Comparison of ENCODE assay signal across 8 mouse cellular contexts in genomic region chr10:42958686-42959085, GRCm38 (mm10).
DNase-seq lines count a peak whose midpoint lies in the region; ATAC-seq and TF ChIP-seq lines count a peak whose summit lies in the region.
"Had no signal": no experiment of that assay in that cellular context is flagged by ENCODE, and none has a peak within 500 bp of the region (broad histone marks: within the 10 kb centered on the region; RNA-seq: fewer than 3 reads in every experiment).

No protein-coding gene starts in this region.

- H3K27me3 ChIP-seq in liver, embryonic 11.5 days (replicated peaks; ENCODE audit: control insufficient read depth, insufficient read depth, low read length), result peaks cover 6% of the 10 kb centered on the region; the same call in 1 of the 2 replicates
- H3K27me3 ChIP-seq in forebrain, postnatal 0 days (ENCODE audit: insufficient read depth, low read length), result no peaks in the 10 kb centered on the region
- H3K27me3 ChIP-seq in liver, embryonic 13.5 days, result peaks cover 32% of the 10 kb centered on the region
- no peaks in the 10 kb centered on the region for H3K27me3 ChIP-seq in stomach, embryonic 14.5 days (ENCODE audit: control insufficient read depth, insufficient read depth, low read length)

- 72% methylated on average over 4 of the region's 4 CpGs for WGBS in liver, embryonic 11.5 days
- 47% methylated on average over 4 of the region's 4 CpGs for WGBS in forebrain, postnatal 0 days
- 55% methylated on average over 4 of the region's 4 CpGs for WGBS in liver, embryonic 13.5 days (ENCODE audit: insufficient replicate concordance)
- 50% methylated on average over 4 of the region's 4 CpGs for WGBS in stomach, embryonic 14.5 days

- H3K4me2 ChIP-seq in liver, embryonic 11.5 days, result peak overlapping the region; percentile 68
- H3K4me2 ChIP-seq in forebrain, postnatal 0 days (ENCODE audit: low read depth), result peak overlapping the region; percentile 53
- peak overlapping the region; percentile 51 for H3K4me2 ChIP-seq in liver, embryonic 13.5 days
- peak overlapping the region; percentile 50 for H3K4me2 ChIP-seq in stomach, embryonic 14.5 days (replicated peaks; ENCODE audit: low read depth, low read length)

- no peak overlapping the region for H3K27ac ChIP-seq in liver, embryonic 11.5 days (ENCODE audit: low read depth, low read length)
- H3K27ac ChIP-seq in forebrain, postnatal 0 days (ENCODE audit: low read depth, low read length), result no peak overlapping the region
- H3K27ac ChIP-seq in liver, embryonic 13.5 days, result no peak overlapping the region
- no peak overlapping the region for H3K27ac ChIP-seq in stomach, embryonic 14.5 days (ENCODE audit: low read length)
- H3K27ac ChIP-seq: liver, embryonic 15.5 days had no signal

- 0 out of 2 replicates have a peak, but pooled peaks cover 2% of the 10 kb centered on the region for H3K9me3 ChIP-seq in liver, embryonic 11.5 days (ENCODE audit: control insufficient read depth, low read length)
- H3K9me3 ChIP-seq in forebrain, postnatal 0 days (ENCODE audit: low read length), result no peaks in the 10 kb centered on the region
- H3K9me3 ChIP-seq in liver, embryonic 13.5 days (replicated peaks), result no peaks in the 10 kb centered on the region
- no peaks in the 10 kb centered on the region for H3K9me3 ChIP-seq in stomach, embryonic 14.5 days (ENCODE audit: control insufficient read depth, low read depth, low read length)
- H3K9me3 ChIP-seq: liver, embryonic 15.5 days had no signal

- H3K9ac ChIP-seq in liver, embryonic 11.5 days (ENCODE audit: low read depth, low read length), result no peak overlapping the region
- peak overlapping the region; percentile 44; the same call in 1 of the 2 replicates for H3K9ac ChIP-seq in forebrain, postnatal 0 days
- H3K9ac ChIP-seq in liver, embryonic 13.5 days, result no peak overlapping the region
- H3K9ac ChIP-seq in stomach, embryonic 14.5 days (replicated peaks; ENCODE audit: low read depth, low read length), result no peak overlapping the region
- H3K9ac ChIP-seq: liver, embryonic 15.5 days had no signal

- TF ChIP-seq CTCF in forebrain, postnatal 0 days (IDR thresholded peaks at IDR 0.05; ENCODE audit: low read depth), result no peak

- no peak overlapping the region; the same call in 1 of the 2 replicates for H3K4me3 ChIP-seq in liver, embryonic 11.5 days (ENCODE audit: low read depth, low read length)
- peak overlapping the region; percentile 27 for H3K4me3 ChIP-seq in forebrain, postnatal 0 days (ENCODE audit: low read depth, low read length)
- no peak overlapping the region for H3K4me3 ChIP-seq in liver, embryonic 13.5 days (replicated peaks)
- H3K4me3 ChIP-seq in stomach, embryonic 14.5 days (ENCODE audit: low read depth, low read length), result no peak overlapping the region
- H3K4me3 ChIP-seq: liver, embryonic 15.5 days had no signal

- no peaks in the 10 kb centered on the region for H3K36me3 ChIP-seq in liver, embryonic 11.5 days (ENCODE audit: control insufficient read depth, insufficient read depth, low read length)
- H3K36me3 ChIP-seq in forebrain, postnatal 0 days (ENCODE audit: insufficient read depth), result no peaks in the 10 kb centered on the region
- no peaks in the 10 kb centered on the region for H3K36me3 ChIP-seq in liver, embryonic 13.5 days
- no peaks in the 10 kb centered on the region for H3K36me3 ChIP-seq in stomach, embryonic 14.5 days (ENCODE audit: control insufficient read depth, insufficient read depth, low read length)
- H3K36me3 ChIP-seq: liver, embryonic 15.5 days had no signal

- no peaks in the 10 kb centered on the region for H3K4me1 ChIP-seq in liver, embryonic 11.5 days (replicated peaks; ENCODE audit: control insufficient read depth, insufficient read depth, low read length)
- H3K4me1 ChIP-seq in forebrain, postnatal 0 days (ENCODE audit: insufficient read depth), result no peaks in the 10 kb centered on the region
- peaks cover 18% of the 10 kb centered on the region for H3K4me1 ChIP-seq in liver, embryonic 13.5 days (replicated peaks)
- H3K4me1 ChIP-seq in stomach, embryonic 14.5 days (ENCODE audit: control insufficient read depth, insufficient read depth, low read length), result no peaks in the 10 kb centered on the region

- DNase-seq in liver, embryonic 11.5 days (ENCODE audit: low spot score), result no peak
- DNase-seq in liver, result no peak
- DNase-seq in forebrain, postnatal 0 days, result no peak
- DNase-seq in liver, embryonic 13.5 days, result no peak
- no peak for DNase-seq in right cerebral cortex, postnatal 25 days

- ATAC-seq in liver, embryonic 11.5 days (replicated peaks; ENCODE audit: low FRiP score), result no peak
- ATAC-seq in forebrain, postnatal 0 days, result no peak
- ATAC-seq in liver, embryonic 13.5 days (ENCODE audit: low read depth), result no peak
- ATAC-seq in stomach, embryonic 14.5 days (ENCODE audit: insufficient number of reproducible peaks, insufficient read depth, low FRiP score, low read depth), result no peak
- ATAC-seq in megakaryocyte-erythroid progenitor cell, adult 5-6 weeks (replicated peaks; ENCODE audit: low FRiP score, low TSS enrichment, poor library complexity, severe bottlenecking), result no peak
